Mouse (Mus musculus): ENCODE results near the gene Ccnb1ip1. TPM values are rescaled to one million over a fixed set of nuclear protein-coding genes. Genes with fewer than 3 reads are reported as not detected.

Ccnb1ip1 gene
- polyA plus RNA-seq, 1 experiment from 2014 or later: not detected

GRCm38 (mm10) chr14:50758416-50759085, 49.0 kb downstream of the Ccnb1ip1 start:
- Histone ChIP-seq H3K27ac (no peak overlapping the region), H3K9me3 (replicated peaks) (no peaks in the 10 kb centered on the region), H3K27me3 (ENCODE audit: low read depth, poor library complexity, severe bottlenecking) (no peaks in the 10 kb centered on the region), H3K4me3 (no peak overlapping the region), H3K36me3 (peaks cover 5% of the 10 kb centered on the region; the same call in 1 of the 2 replicates), H3K4me1 (no peaks in the 10 kb centered on the region)
- WGBS: 82% methylated on average over 5 of the region's 5 CpGs
- DNase-seq (ENCODE audit: low spot score): no peak

GRCm38 (mm10) chr14:50744994-50745393, 62.5 kb downstream of the Ccnb1ip1 start, which contains the start of gene Olfr749:
Gene Olfr749, minus strand, starts transcription at chr14:50745094.
- DNase-seq (ENCODE audit: low spot score): no peak
- no peak within 1 kb of the TSS for H3K4me3 ChIP-seq
- no peaks in the 10 kb centered on the region for H3K9me3 ChIP-seq (replicated peaks)
- no peaks in the 10 kb centered on the region for H3K4me1 ChIP-seq
- H3K36me3 ChIP-seq: no peaks in the 10 kb centered on the region
- no peak within 1 kb of the TSS for H3K27ac ChIP-seq
- no peaks in the 10 kb centered on the region for H3K27me3 ChIP-seq (ENCODE audit: low read depth, poor library complexity, severe bottlenecking)

GRCm38 (mm10) chr14:50741584-50741983, 65.9 kb downstream of the Ccnb1ip1 start:
- Histone ChIP-seq H3K27ac (no peak overlapping the region), H3K36me3 (no peaks in the 10 kb centered on the region), H3K27me3 (ENCODE audit: low read depth, poor library complexity, severe bottlenecking) (no peaks in the 10 kb centered on the region), H3K4me1 (no peaks in the 10 kb centered on the region), H3K4me3 (no peak overlapping the region), H3K9me3 (replicated peaks) (no peaks in the 10 kb centered on the region)
- 77% methylated on average over 2 of the region's 2 CpGs for WGBS
- DNase-seq (ENCODE audit: low spot score): no peak

- Histone ChIP-seq H3K9me3 (replicated peaks) (no peaks in the 10 kb centered on the region), H3K36me3 (no peaks in the 10 kb centered on the region), H3K27me3 (ENCODE audit: low read depth, poor library complexity, severe bottlenecking) (no peaks in the 10 kb centered on the region), H3K4me3 (no peak overlapping the region), H3K4me1 (no peaks in the 10 kb centered on the region), H3K27ac (no peak overlapping the region)
- WGBS: 74% methylated on average over 2 of the region's 2 CpGs
- DNase-seq (ENCODE audit: low spot score): no peak
Observed at GRCm38 (mm10) chr14:50740334-50740733, 67.2 kb downstream of the Ccnb1ip1 start.

Other genes with a start within 250 kb of the Ccnb1ip1 start
- not detected in 2 replicates for gene Olfr744, start 192.9 kb downstream of the Ccnb1ip1 start, polyA plus RNA-seq (2016; fragmentation: Nextera tagmentation; extraction: Ambion mirVana)
- gene Olfr745, start 168.3 kb downstream of the Ccnb1ip1 start, polyA plus RNA-seq (2016; fragmentation: Nextera tagmentation; extraction: Ambion mirVana): not detected in 2 replicates
- gene Olfr746, start 160.6 kb downstream of the Ccnb1ip1 start, polyA plus RNA-seq (2016; fragmentation: Nextera tagmentation; extraction: Ambion mirVana): not detected in 2 replicates
- not detected in 2 replicates for gene Olfr747, start 114.5 kb downstream of the Ccnb1ip1 start, polyA plus RNA-seq (2016; fragmentation: Nextera tagmentation; extraction: Ambion mirVana)
- gene Olfr748, start 100.4 kb downstream of the Ccnb1ip1 start, polyA plus RNA-seq (2016; fragmentation: Nextera tagmentation; extraction: Ambion mirVana): not detected in 2 replicates
- not detected in 2 replicates for gene Olfr749, start 62.6 kb downstream of the Ccnb1ip1 start, polyA plus RNA-seq (2016; fragmentation: Nextera tagmentation; extraction: Ambion mirVana)
- 91.9 and 96.1 TPM in 2 replicates for gene Ttc5, start 22.2 kb downstream of the Ccnb1ip1 start, polyA plus RNA-seq (2016; fragmentation: Nextera tagmentation; extraction: Ambion mirVana)
- gene Parp2, start 109 bp upstream of the Ccnb1ip1 start, polyA plus RNA-seq (2016; fragmentation: Nextera tagmentation; extraction: Ambion mirVana): 63.3 and 77.2 TPM in 2 replicates
- 3.8 and 5.7 TPM in 2 replicates for gene Tep1, start 62.8 kb upstream of the Ccnb1ip1 start, polyA plus RNA-seq (2016; fragmentation: Nextera tagmentation; extraction: Ambion mirVana)
- gene Klhl33, start 89.8 kb upstream of the Ccnb1ip1 start, polyA plus RNA-seq (2016; fragmentation: Nextera tagmentation; extraction: Ambion mirVana): 0.06 and 0.10 TPM in 2 replicates
- gene Osgep, start 117.2 kb upstream of the Ccnb1ip1 start, polyA plus RNA-seq (2016; fragmentation: Nextera tagmentation; extraction: Ambion mirVana): 179 and 201 TPM in 2 replicates
- 526 and 613 TPM in 2 replicates for gene Apex1, start 117.2 kb upstream of the Ccnb1ip1 start, polyA plus RNA-seq (2016; fragmentation: Nextera tagmentation; extraction: Ambion mirVana)
- gene Pip4p1, start 123.1 kb upstream of the Ccnb1ip1 start, polyA plus RNA-seq (2016; fragmentation: Nextera tagmentation; extraction: Ambion mirVana): 45.4 and 51.9 TPM in 2 replicates
- gene Pnp, start 123.3 kb upstream of the Ccnb1ip1 start, polyA plus RNA-seq (2016; fragmentation: Nextera tagmentation; extraction: Ambion mirVana): 88.3 and 89.7 TPM in 2 replicates
- not detected in 2 replicates for gene Gm49342, start 136.8 kb upstream of the Ccnb1ip1 start, polyA plus RNA-seq (2016; fragmentation: Nextera tagmentation; extraction: Ambion mirVana)
- gene Pnp2, start 148.3 kb upstream of the Ccnb1ip1 start, polyA plus RNA-seq (2016; fragmentation: Nextera tagmentation; extraction: Ambion mirVana): 0.48 and 0.65 TPM in 2 replicates
- not detected in 2 replicates for gene Rnase10, start 200.0 kb upstream of the Ccnb1ip1 start, polyA plus RNA-seq (2016; fragmentation: Nextera tagmentation; extraction: Ambion mirVana)
- gene Rnase9, start 234.1 kb upstream of the Ccnb1ip1 start, polyA plus RNA-seq (2016; fragmentation: Nextera tagmentation; extraction: Ambion mirVana): not detected in 2 replicates
- not detected in 2 replicates for gene Rnase11, start 242.4 kb upstream of the Ccnb1ip1 start, polyA plus RNA-seq (2016; fragmentation: Nextera tagmentation; extraction: Ambion mirVana)
- 0.30 TPM in 1 of 2 replicates, not detected in the other for gene Rnase12, start 249.9 kb upstream of the Ccnb1ip1 start, polyA plus RNA-seq (2016; fragmentation: Nextera tagmentation; extraction: Ambion mirVana)

Measured in limb, embryonic 10.5 days (tissue).